Mouse (Mus musculus) neural tube, embryonic 14.5 days (tissue): ENCODE data around the gene Prkn. TPM values are rescaled to one million over a fixed set of nuclear protein-coding genes. Genes with fewer than 3 reads are reported as not detected.

Experiments used
- ATAC-seq: fragments of 200-750 bp; cut with Nextera tagmentation; 2 replicates; pipeline ENCODE4 v1.8.0; 2017; ENCODE audit warnings: low read depth, mild to moderate bottlenecking, moderate TSS enrichment, moderate library complexity
- H3K27ac ChIP-seq: fragments of 300-500 bp; sonication (generic); 2 replicates; pipeline ENCODE4 v1.5.1; 2014; ENCODE audit warnings: low read depth, mild to moderate bottlenecking, control low read depth, low read length, moderate library complexity, mixed read lengths
- H3K27me3 ChIP-seq: fragments of 300-500 bp; sonication (generic); 2 replicates; pipeline ENCODE4 v1.6.1; 2014; ENCODE audit warnings: low read length; ENCODE audit not compliant: control insufficient read depth, insufficient read depth
- H3K36me3 ChIP-seq: fragments of 300-500 bp; sonication (generic); 2 replicates; pipeline ENCODE4 v1.6.1; 2014; ENCODE audit warnings: low read length, mixed read lengths; ENCODE audit not compliant: control insufficient read depth, insufficient read depth
- H3K4me1 ChIP-seq: fragments of 300-500 bp; sonication (generic); 2 replicates; pipeline ENCODE4 v1.6.1; 2014; ENCODE audit warnings: low read length; ENCODE audit not compliant: control insufficient read depth, insufficient read depth
- H3K4me2 ChIP-seq: fragments of 300-500 bp; sonication (generic); 2 replicates; pipeline ENCODE4 v1.6.1; 2014; ENCODE audit warnings: mild to moderate bottlenecking, low read depth, low read length, control low read depth
- H3K4me3 ChIP-seq: fragments of 300-500 bp; sonication (generic); 2 replicates; pipeline ENCODE4 v1.5.1; 2014; ENCODE audit warnings: low read depth, low read length, control low read depth, mixed read lengths
- H3K9ac ChIP-seq: fragments of 300-500 bp; sonication (generic); replicated peaks from 2 replicates; pipeline ENCODE4 v1.6.1; 2014; ENCODE audit warnings: low read depth, mild to moderate bottlenecking, control low read depth, low read length, mixed read lengths
- H3K9me3 ChIP-seq: fragments of 300-500 bp; sonication (generic); 2 replicates; pipeline ENCODE4 v1.6.1; 2016; ENCODE audit warnings: low read length; ENCODE audit not compliant: control insufficient read depth
- WGBS: fragments of 180-500 bp; shearing (Covaris S2); extraction: QIAGEN DNeasy Blood & Tissue Kit; methylation state at CpG from one replicate; pipeline ENCODE4 v1.1.7; 2014; 5-methylcytosine and 5-hydroxymethylcytosine counted together
- polyA plus RNA-seq: library from polyadenylated mRNA; unstranded; fragments of >200 nt; fragmentation: Nextera tagmentation; extraction: Ambion mirVana; gene quantifications from 2 replicates; pipeline ENCODE4 v1.2.1, GENCODE M21; 2014

The Prkn gene
- polyA plus RNA-seq, 1 experiment from 2014 or later, result 7.3 TPM

DNA sequence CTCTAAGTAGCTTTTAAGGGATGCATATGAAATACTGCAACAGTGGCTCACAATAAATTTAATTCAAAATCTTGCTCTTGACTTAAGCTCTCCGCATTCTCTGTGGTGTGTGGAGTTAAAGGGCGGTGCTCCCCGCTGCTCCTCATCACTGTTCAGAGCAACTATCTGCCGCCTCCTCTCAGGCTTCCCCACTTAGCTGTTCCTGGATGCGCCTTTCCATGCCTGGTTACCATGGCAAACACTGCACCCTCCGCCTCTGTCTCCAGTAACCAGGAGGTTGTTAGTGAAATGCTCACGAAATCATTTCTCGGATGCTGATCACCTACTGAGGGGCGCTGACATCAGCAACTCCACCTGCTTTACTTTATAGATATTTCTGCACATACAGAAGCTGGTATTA lies 1080.8 kb downstream of the Prkn start:
- H3K4me1 ChIP-seq, result no peaks in the 10 kb centered on the region
- 71% methylated on average over 9 of the region's 9 CpGs for WGBS

DNA sequence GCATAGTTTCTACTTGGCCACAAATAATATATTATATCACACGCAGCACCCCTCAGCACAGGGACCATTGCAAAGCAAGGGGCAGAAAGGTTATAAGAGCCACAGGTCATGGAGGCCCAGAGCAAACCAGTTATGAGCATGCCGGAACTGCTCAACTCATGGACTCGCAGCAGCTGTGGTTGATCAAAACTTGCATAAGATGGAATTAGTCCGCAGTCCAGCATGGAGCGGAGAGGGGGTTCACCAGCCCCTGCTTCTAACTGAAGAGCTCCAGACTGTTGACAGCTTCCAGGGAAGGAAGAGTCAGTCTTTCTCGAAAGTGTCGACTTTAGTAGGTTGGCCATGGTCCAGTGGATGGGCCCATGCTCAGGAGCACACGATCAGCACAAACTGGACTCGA lies 1083.8 kb downstream of the Prkn start:
- Histone ChIP-seq H3K9ac (no peak overlapping the region), H3K9me3 (no peaks in the 10 kb centered on the region), H3K4me1 (no peaks in the 10 kb centered on the region), H3K4me2 (no peak overlapping the region), H3K27ac (no peak overlapping the region), H3K4me3 (no peak overlapping the region), H3K36me3 (no peaks in the 10 kb centered on the region), H3K27me3 (no peaks in the 10 kb centered on the region)
- ATAC-seq, result no peak
- 95% methylated on average over 9 of the region's 9 CpGs for WGBS

More for the DNA sequence above, 1080.8 kb downstream of the Prkn start:
- no peaks in the 10 kb centered on the region for H3K36me3 ChIP-seq
- no peak overlapping the region for H3K9ac ChIP-seq
- no peaks in the 10 kb centered on the region for H3K9me3 ChIP-seq
- H3K27ac ChIP-seq, result no peak overlapping the region
- no peaks in the 10 kb centered on the region for H3K27me3 ChIP-seq
- no peak for ATAC-seq
- no peak overlapping the region for H3K4me3 ChIP-seq
- no peak overlapping the region for H3K4me2 ChIP-seq

DNA sequence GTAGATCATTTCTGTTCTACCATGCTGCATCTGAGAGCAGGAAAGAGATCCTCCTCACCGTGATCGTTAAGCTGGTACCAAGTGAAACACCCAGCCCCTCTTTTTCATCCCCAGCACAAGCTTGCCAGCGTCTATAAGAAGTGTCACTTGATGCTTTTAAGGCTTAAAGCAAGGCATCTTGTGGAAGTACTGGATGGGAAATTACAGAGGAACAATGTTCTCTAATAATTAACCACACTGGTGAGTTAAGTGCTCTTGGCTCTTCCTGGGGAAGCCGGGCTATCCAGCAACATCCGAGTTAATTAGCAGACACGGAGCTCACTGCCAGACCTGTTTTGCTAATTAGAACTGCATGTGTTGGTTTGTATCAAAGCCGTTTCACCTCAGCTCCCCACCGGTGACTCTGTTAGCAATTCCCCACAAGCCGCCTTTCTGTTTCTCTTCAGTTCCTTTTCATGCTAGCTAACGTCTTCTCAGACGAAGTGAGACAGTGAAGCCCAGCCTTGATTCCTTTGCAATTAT lies 1086.7 kb downstream of the Prkn start:
- H3K9me3 ChIP-seq, result no peaks in the 10 kb centered on the region
- H3K27ac ChIP-seq, result peak overlapping the region; percentile 69; the same call in 1 of the 2 replicates
- H3K4me1 ChIP-seq, result no peaks in the 10 kb centered on the region
- H3K4me2 ChIP-seq, result no peak overlapping the region
- no peak for ATAC-seq
- H3K9ac ChIP-seq, result no peak overlapping the region
- no peaks in the 10 kb centered on the region for H3K27me3 ChIP-seq
- H3K4me3 ChIP-seq, result no peak overlapping the region
- H3K36me3 ChIP-seq, result no peaks in the 10 kb centered on the region
- 25% methylated on average over 11 of the region's 11 CpGs for WGBS

- Histone ChIP-seq H3K27ac (no peak overlapping the region), H3K4me2 (no peak overlapping the region), H3K4me1 (no peaks in the 10 kb centered on the region), H3K36me3 (no peaks in the 10 kb centered on the region), H3K9me3 (no peaks in the 10 kb centered on the region), H3K4me3 (no peak overlapping the region), H3K9ac (no peak overlapping the region), H3K27me3 (no peaks in the 10 kb centered on the region)
- 93% methylated on average over 4 of the region's 4 CpGs for WGBS
- no peak for ATAC-seq
These were observed 1091.5 kb downstream of the Prkn start for GRCm38 (mm10) chr17:11931641-11932040.

DNA sequence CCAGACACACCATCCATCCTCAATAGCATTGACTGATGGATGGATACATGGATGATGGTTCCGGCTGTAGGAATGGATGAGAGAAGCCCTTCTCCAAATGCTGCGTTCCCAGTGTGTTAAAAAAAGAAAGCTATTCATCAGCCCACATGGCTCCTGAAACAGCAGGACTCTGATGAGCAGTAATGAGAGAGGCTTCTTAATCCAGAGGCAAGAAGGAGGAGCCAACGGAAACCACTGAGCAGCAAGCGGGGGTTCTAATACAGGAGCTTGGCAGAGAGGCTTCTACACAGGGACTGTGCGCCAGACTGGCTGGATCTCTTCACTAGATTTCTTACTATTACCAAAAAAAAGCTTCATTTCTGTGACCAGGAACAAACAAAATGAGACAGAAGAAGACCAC lies 1093.6 kb downstream of the Prkn start:
- 58% methylated on average over 5 of the region's 5 CpGs for WGBS
- Histone ChIP-seq H3K36me3 (no peaks in the 10 kb centered on the region), H3K27me3 (no peaks in the 10 kb centered on the region), H3K4me2 (no peak overlapping the region), H3K27ac (no peak overlapping the region), H3K4me1 (no peaks in the 10 kb centered on the region), H3K4me3 (no peak overlapping the region), H3K9me3 (no peaks in the 10 kb centered on the region), H3K9ac (no peak overlapping the region)
- ATAC-seq, result no peak

DNA sequence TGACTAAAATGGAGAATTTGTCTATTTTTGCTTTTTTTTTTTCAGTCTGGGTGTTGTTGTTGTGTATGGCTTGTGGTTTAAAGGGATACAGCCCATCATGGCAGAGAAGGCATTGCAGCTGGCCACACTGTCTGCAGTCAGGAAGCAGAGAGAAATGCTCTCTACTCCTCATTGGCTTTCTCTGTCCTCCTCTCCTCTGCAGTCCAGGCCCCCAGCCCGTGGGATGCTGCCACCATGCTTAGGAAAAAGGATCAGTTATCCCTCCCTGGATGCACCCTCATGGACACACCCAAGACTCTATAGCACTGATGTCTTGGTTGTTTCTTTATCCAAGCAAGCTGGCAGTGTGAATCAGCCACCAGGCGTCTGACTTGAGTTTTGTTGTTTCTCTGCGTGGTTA lies 1107.3 kb downstream of the Prkn start:
- no peak overlapping the region for H3K9ac ChIP-seq
- H3K4me1 ChIP-seq, result 0 out of 2 replicates have a peak, but pooled peaks cover 4% of the 10 kb centered on the region
- no peak overlapping the region for H3K27ac ChIP-seq
- no peaks in the 10 kb centered on the region for H3K27me3 ChIP-seq
- H3K4me2 ChIP-seq, result no peak overlapping the region
- no peaks in the 10 kb centered on the region for H3K9me3 ChIP-seq
- no peaks in the 10 kb centered on the region for H3K36me3 ChIP-seq
- WGBS, result 98% methylated on average over 3 of the region's 3 CpGs
- no peak for ATAC-seq
- no peak overlapping the region for H3K4me3 ChIP-seq

DNA sequence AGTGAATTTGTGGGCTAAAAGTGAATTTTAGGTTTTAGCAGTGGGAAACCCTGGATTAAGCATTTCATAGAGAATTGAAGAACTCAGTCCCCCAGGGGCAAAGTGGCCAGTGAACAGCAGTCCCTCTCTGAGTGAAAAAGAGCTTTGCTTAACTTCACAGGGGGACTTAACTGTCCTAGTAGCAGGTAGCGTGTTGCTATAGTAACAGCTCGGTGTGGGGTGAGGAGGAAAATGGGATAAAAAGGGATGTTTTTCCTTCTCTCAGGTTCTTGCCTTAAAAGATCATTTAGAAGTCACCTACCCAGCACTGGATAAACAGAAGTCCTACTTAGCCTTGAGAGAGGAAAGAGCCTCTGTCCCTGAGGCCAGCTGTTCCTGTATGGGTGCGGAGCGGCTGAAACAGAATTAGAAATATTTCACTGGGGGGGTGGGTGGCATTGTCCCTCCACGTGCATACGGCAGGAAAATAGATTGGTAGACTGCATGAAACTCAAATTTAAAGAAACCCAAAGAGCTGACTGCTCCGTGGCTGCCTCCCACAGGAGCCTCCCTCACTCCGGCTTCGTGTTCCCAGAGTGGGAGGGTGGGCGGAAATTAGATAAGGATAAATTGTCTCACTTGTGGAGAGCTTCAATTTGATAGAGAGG lies 1109.5 kb downstream of the Prkn start:
- 55% methylated on average over 10 of the region's 10 CpGs for WGBS
- Histone ChIP-seq H3K4me2 (no peak overlapping the region), H3K27ac (no peak overlapping the region)

GRCm38 (mm10) chr17:11950198-11950594 lies 1110.0 kb downstream of the Prkn start:
- 0 out of 2 replicates have a peak, but pooled peaks cover 4% of the 10 kb centered on the region for H3K4me1 ChIP-seq
- 77% methylated on average over 8 of the region's 8 CpGs for WGBS
- H3K9me3 ChIP-seq, result no peaks in the 10 kb centered on the region
- H3K27me3 ChIP-seq, result no peaks in the 10 kb centered on the region
- no peak overlapping the region for H3K9ac ChIP-seq
- no peak overlapping the region for H3K4me2 ChIP-seq
- H3K4me3 ChIP-seq, result no peak overlapping the region
- no peaks in the 10 kb centered on the region for H3K36me3 ChIP-seq
- no peak overlapping the region for H3K27ac ChIP-seq
- ATAC-seq, result no peak

More for the DNA sequence above, 1109.5 kb downstream of the Prkn start:
- H3K9me3 ChIP-seq, result no peaks in the 10 kb centered on the region
- no peak for ATAC-seq
- H3K9ac ChIP-seq, result no peak overlapping the region
- H3K36me3 ChIP-seq, result no peaks in the 10 kb centered on the region
- H3K4me1 ChIP-seq, result 0 out of 2 replicates have a peak, but pooled peaks cover 4% of the 10 kb centered on the region
- H3K27me3 ChIP-seq, result no peaks in the 10 kb centered on the region
- no peak overlapping the region for H3K4me3 ChIP-seq

DNA sequence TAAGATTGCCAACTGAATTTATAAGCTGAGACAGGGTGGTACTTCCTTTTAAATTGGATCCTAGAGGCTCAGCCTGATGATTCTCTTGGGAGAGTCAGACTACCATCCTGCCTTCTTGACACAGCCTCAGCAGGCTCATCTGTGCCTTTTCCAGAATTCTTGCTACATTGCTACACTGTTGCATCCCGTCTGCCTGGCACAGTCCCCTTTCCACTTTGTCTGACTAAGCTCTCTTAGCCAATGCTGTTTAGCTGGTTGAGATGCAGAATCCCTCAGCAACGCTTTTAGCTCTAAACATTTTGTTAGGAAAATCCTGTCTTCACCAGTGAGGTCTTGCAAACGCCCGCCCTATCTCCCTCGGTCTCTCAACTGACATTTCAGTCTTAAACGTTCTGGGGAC lies 1115.1 kb downstream of the Prkn start:
- Histone ChIP-seq H3K4me1 (peaks cover 4% of the 10 kb centered on the region; the same call in 1 of the 2 replicates), H3K36me3 (no peaks in the 10 kb centered on the region), H3K9ac (no peak overlapping the region), H3K9me3 (no peaks in the 10 kb centered on the region), H3K4me2 (no peak overlapping the region), H3K27me3 (no peaks in the 10 kb centered on the region), H3K4me3 (no peak overlapping the region), H3K27ac (no peak overlapping the region)
- no peak for ATAC-seq
- WGBS, result 72% methylated on average over 6 of the region's 6 CpGs
